Mouse (Mus musculus) embryonic fibroblast, embryonic 13.5 days (primary cell): ENCODE measurements at regions not wholly inside any gene's neighbourhood (a gene's known extent, or its start where the extent isn't known, plus 50 kb on each side); places are given as distances from the start of the nearest gene placed in this dataset.

ENCODE experiments used
- CTCF ChIP-seq: IDR thresholded peaks from 2 replicates; pipeline ENCODE4 v1.5.1; 2011; ENCODE audit warnings: mild to moderate bottlenecking, control low read depth, low read length, moderate library complexity, borderline replicate concordance; ENCODE audit not compliant: insufficient read depth
- POLR2A ChIP-seq: IDR thresholded peaks from 2 replicates; pipeline ENCODE4 v1.6.1; 2011; ENCODE audit warnings: low read depth, mild to moderate bottlenecking, control low read depth, low read length, moderate library complexity

DNA sequence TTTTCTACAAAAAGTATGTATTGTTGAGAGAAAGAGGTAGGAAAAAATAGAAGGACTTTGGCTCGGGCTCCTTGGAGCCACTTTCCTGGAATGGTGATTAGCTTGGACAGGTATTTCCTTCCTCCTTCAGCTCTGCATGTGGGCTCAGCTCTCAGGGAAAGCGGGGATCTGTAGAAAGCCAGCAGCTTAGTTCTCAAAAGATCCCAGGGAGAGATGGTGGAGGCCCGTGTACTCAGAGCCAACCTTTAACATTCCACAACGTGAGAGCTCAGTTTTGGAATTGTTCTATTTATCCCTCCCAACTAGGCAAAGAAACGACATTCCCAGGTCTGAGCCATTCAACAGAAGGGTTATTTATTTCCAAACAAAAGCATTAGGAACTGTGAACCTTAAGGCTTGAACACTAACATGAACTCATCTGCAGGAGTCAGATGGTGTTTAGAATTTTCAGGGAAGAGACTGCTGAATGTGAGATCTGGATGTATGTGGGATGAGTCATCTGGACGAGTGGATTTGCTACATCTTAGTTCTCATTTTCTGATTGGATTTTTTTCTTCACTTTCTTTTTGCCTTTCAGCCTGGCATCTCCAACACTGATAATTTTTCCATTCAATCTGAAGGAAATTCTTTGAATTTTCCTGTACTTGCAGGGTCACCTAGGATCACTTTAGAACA, 428.6 kb upstream of the Tnp1 start:
- no peak for TF ChIP-seq CTCF
- TF ChIP-seq POLR2A: no peak
